Comparison of ENCODE assay signal across 9 mouse cellular contexts in the genomic region with DNA sequence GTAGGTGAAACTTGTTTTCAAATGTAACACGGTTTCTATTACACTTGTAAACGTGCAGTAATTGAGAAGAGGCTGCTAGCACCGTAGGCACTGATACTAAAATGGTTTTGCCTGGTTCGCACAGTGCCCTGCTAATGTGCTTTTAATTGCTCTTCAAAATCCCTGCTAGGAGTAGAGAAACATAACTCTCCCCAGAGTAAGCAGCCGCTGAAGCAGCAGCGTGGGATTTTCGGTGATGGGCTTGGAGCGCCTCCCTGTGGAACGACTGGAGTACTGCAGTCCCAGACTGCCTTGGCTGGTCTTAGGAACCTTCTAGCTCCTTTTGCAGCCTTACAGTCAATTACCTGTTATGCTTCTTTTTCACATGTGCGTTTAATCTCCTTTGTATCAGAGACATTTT.
DNase-seq lines count a peak whose midpoint lies in the region; ATAC-seq and TF ChIP-seq lines count a peak whose summit lies in the region.
"Had no signal": no experiment of that assay in that cellular context is flagged by ENCODE, and none has a peak within 500 bp of the region (broad histone marks: within the 10 kb centered on the region; RNA-seq: fewer than 3 reads in every experiment).

No protein-coding gene starts in this region.

- no peaks in the 10 kb centered on the region for H3K27me3 ChIP-seq in kidney, postnatal 0 days (ENCODE audit: insufficient read depth, low read length)
- H3K27me3 ChIP-seq in kidney, embryonic 16.5 days (ENCODE audit: insufficient read depth, low read length), result no peaks in the 10 kb centered on the region
- H3K27me3 ChIP-seq in embryonic facial prominence, embryonic 13.5 days, result no peaks in the 10 kb centered on the region
- no peaks in the 10 kb centered on the region for H3K27me3 ChIP-seq in midbrain, embryonic 14.5 days (ENCODE audit: control insufficient read depth, insufficient read depth, low read length)
- H3K27me3 ChIP-seq: embryonic facial prominence, embryonic 15.5 days had no signal

- H3K4me1 ChIP-seq in kidney, postnatal 0 days (replicated peaks; ENCODE audit: insufficient read depth, low read length), result no peaks in the 10 kb centered on the region
- H3K4me1 ChIP-seq in kidney, embryonic 16.5 days (ENCODE audit: insufficient read depth, low read length), result no peaks in the 10 kb centered on the region
- no peaks in the 10 kb centered on the region for H3K4me1 ChIP-seq in embryonic facial prominence, embryonic 13.5 days
- H3K4me1 ChIP-seq in midbrain, embryonic 14.5 days (ENCODE audit: control insufficient read depth, insufficient read depth, low read length), result no peaks in the 10 kb centered on the region
- H3K4me1 ChIP-seq: embryonic facial prominence, embryonic 15.5 days had no signal

- no peak for ATAC-seq in kidney, postnatal 0 days (replicated peaks; ENCODE audit: low FRiP score, low read depth)
- no peak for ATAC-seq in kidney, embryonic 16.5 days (ENCODE audit: low FRiP score, low TSS enrichment)
- 0 out of 2 replicates have a peak, but pooled peaks have one; percentile 35 for ATAC-seq in embryonic facial prominence, embryonic 13.5 days (ENCODE audit: insufficient number of reproducible peaks, insufficient read depth, low FRiP score, low TSS enrichment, low read depth)
- no peak for ATAC-seq in midbrain, embryonic 14.5 days (ENCODE audit: low FRiP score, low TSS enrichment)

- TF ChIP-seq CTCF in kidney, postnatal 0 days (IDR thresholded peaks at IDR 0.05; ENCODE audit: low read depth), result peak; percentile 65

- no peaks in the 10 kb centered on the region for H3K36me3 ChIP-seq in kidney, postnatal 0 days (ENCODE audit: insufficient read depth, low read length)
- no peaks in the 10 kb centered on the region for H3K36me3 ChIP-seq in kidney, embryonic 16.5 days (ENCODE audit: insufficient read depth, low read length)
- H3K36me3 ChIP-seq in embryonic facial prominence, embryonic 13.5 days, result no peaks in the 10 kb centered on the region
- no peaks in the 10 kb centered on the region for H3K36me3 ChIP-seq in midbrain, embryonic 14.5 days (ENCODE audit: control insufficient read depth, insufficient read depth, low read length)
- H3K36me3 ChIP-seq: embryonic facial prominence, embryonic 15.5 days had no signal

- 14% methylated on average over 10 of the region's 10 CpGs for WGBS in kidney, postnatal 0 days
- 12% methylated on average over 10 of the region's 10 CpGs for WGBS in kidney, embryonic 16.5 days
- WGBS in embryonic facial prominence, embryonic 13.5 days, result 14% methylated on average over 10 of the region's 10 CpGs
- WGBS in midbrain, embryonic 14.5 days, result 21% methylated on average over 10 of the region's 10 CpGs

- no peak overlapping the region for H3K4me2 ChIP-seq in kidney, postnatal 0 days (ENCODE audit: low read length)
- H3K4me2 ChIP-seq in kidney, embryonic 16.5 days (replicated peaks; ENCODE audit: low read depth, low read length), result no peak overlapping the region
- no peak overlapping the region for H3K4me2 ChIP-seq in embryonic facial prominence, embryonic 13.5 days
- H3K4me2 ChIP-seq in midbrain, embryonic 14.5 days (ENCODE audit: low read length), result no peak overlapping the region
- H3K4me2 ChIP-seq: embryonic facial prominence, embryonic 15.5 days had no signal

- no peak overlapping the region for H3K4me3 ChIP-seq in kidney, postnatal 0 days (replicated peaks; ENCODE audit: low read depth, low read length)
- no peak overlapping the region for H3K4me3 ChIP-seq in kidney, embryonic 16.5 days (ENCODE audit: low read length)
- no peak overlapping the region for H3K4me3 ChIP-seq in embryonic facial prominence, embryonic 13.5 days
- H3K4me3 ChIP-seq in midbrain, embryonic 14.5 days (replicated peaks; ENCODE audit: low read depth, low read length), result no peak overlapping the region
- H3K4me3 ChIP-seq: embryonic facial prominence, embryonic 15.5 days had no signal

- H3K9me3 ChIP-seq in kidney, postnatal 0 days (replicated peaks; ENCODE audit: low read length), result no peaks in the 10 kb centered on the region
- no peaks in the 10 kb centered on the region for H3K9me3 ChIP-seq in kidney, embryonic 16.5 days (ENCODE audit: low read length)
- H3K9me3 ChIP-seq in embryonic facial prominence, embryonic 13.5 days, result no peaks in the 10 kb centered on the region
- no peaks in the 10 kb centered on the region for H3K9me3 ChIP-seq in midbrain, embryonic 14.5 days (ENCODE audit: control insufficient read depth, low read length)
- H3K9me3 ChIP-seq: embryonic facial prominence, embryonic 15.5 days had no signal

- no peak overlapping the region for H3K27ac ChIP-seq in kidney, postnatal 0 days
- H3K27ac ChIP-seq in kidney, embryonic 16.5 days (ENCODE audit: low read length), result no peak overlapping the region
- no peak overlapping the region for H3K27ac ChIP-seq in embryonic facial prominence, embryonic 13.5 days
- no peak overlapping the region for H3K27ac ChIP-seq in midbrain, embryonic 14.5 days (replicated peaks; ENCODE audit: low read depth, low read length)
- H3K27ac ChIP-seq: embryonic facial prominence, embryonic 15.5 days had no signal

- H3K9ac ChIP-seq in kidney, postnatal 0 days (ENCODE audit: low read depth, low read length), result no peak overlapping the region
- no peak overlapping the region for H3K9ac ChIP-seq in kidney, embryonic 16.5 days (replicated peaks; ENCODE audit: low read length)
- no peak overlapping the region for H3K9ac ChIP-seq in embryonic facial prominence, embryonic 13.5 days
- no peak overlapping the region for H3K9ac ChIP-seq in midbrain, embryonic 14.5 days (replicated peaks; ENCODE audit: low read length)
- H3K9ac ChIP-seq: embryonic facial prominence, embryonic 15.5 days had no signal

- peak; percentile 27 for DNase-seq in kidney, postnatal 0 days (ENCODE audit: low spot score)
- peak; percentile 9 for DNase-seq in NIH3T3 (ENCODE audit: low read depth)
- DNase-seq in layer of hippocampus, adult 11-12 months (ENCODE audit: low spot score), result peak; percentile 57
- DNase-seq in midbrain, embryonic 14.5 days, result peak; percentile 82
- peak; percentile 23 to 44 for DNase-seq in urinary bladder, postnatal 36 days (ENCODE audit: low spot score in 2 of 2)
- no peak for DNase-seq in lung, postnatal 10 days
